Mouse (Mus musculus): ENCODE data around the gene Snta1.

Gene Snta1

GRCm38 (mm10) chr2:154407063-154407642, 746 bp downstream of the Snta1 start:
- H3K27me3 ChIP-seq (ENCODE audit: control insufficient read depth, insufficient read depth, low read length, poor library complexity, severe bottlenecking): no peaks in the 10 kb centered on the region
- H3K36me3 ChIP-seq (ENCODE audit: control insufficient read depth, insufficient read depth, low read length, poor library complexity, severe bottlenecking): no peaks in the 10 kb centered on the region
- DNase-seq (ENCODE audit: low read depth, low spot score): no peak

- H3K36me3 ChIP-seq (ENCODE audit: control insufficient read depth, insufficient read depth, low read length, poor library complexity, severe bottlenecking): no peaks in the 10 kb centered on the region
- DNase-seq (ENCODE audit: low read depth, low spot score): no peak
- H3K27me3 ChIP-seq (ENCODE audit: control insufficient read depth, insufficient read depth, low read length, poor library complexity, severe bottlenecking): no peaks in the 10 kb centered on the region
Measured at GRCm38 (mm10) chr2:154405447-154405994, 2.4 kb downstream of the Snta1 start.

- Histone ChIP-seq H3K27me3 (ENCODE audit: control insufficient read depth, insufficient read depth, low read length, poor library complexity, severe bottlenecking) (no peaks in the 10 kb centered on the region), H3K36me3 (ENCODE audit: control insufficient read depth, insufficient read depth, low read length, poor library complexity, severe bottlenecking) (no peaks in the 10 kb centered on the region)
- no peak for DNase-seq (ENCODE audit: low read depth, low spot score)
Measured at GRCm38 (mm10) chr2:154402811-154403210, 5.1 kb downstream of the Snta1 start.

GRCm38 (mm10) chr2:154401976-154402375, 5.9 kb downstream of the Snta1 start:
- no peaks in the 10 kb centered on the region for H3K36me3 ChIP-seq (ENCODE audit: control insufficient read depth, insufficient read depth, low read length, poor library complexity, severe bottlenecking)
- no peak for DNase-seq (ENCODE audit: low read depth, low spot score)
- no peaks in the 10 kb centered on the region for H3K27me3 ChIP-seq (ENCODE audit: control insufficient read depth, insufficient read depth, low read length, poor library complexity, severe bottlenecking)

GRCm38 (mm10) chr2:154399325-154399724, 8.6 kb downstream of the Snta1 start:
- Histone ChIP-seq H3K27me3 (ENCODE audit: control insufficient read depth, insufficient read depth, low read length, poor library complexity, severe bottlenecking) (no peaks in the 10 kb centered on the region), H3K36me3 (ENCODE audit: control insufficient read depth, insufficient read depth, low read length, poor library complexity, severe bottlenecking) (no peaks in the 10 kb centered on the region)
- no peak for DNase-seq (ENCODE audit: low read depth, low spot score)

GRCm38 (mm10) chr2:154398267-154398666, 9.6 kb downstream of the Snta1 start:
- no peaks in the 10 kb centered on the region for H3K36me3 ChIP-seq (ENCODE audit: control insufficient read depth, insufficient read depth, low read length, poor library complexity, severe bottlenecking)
- H3K27me3 ChIP-seq (ENCODE audit: control insufficient read depth, insufficient read depth, low read length, poor library complexity, severe bottlenecking): no peaks in the 10 kb centered on the region
- DNase-seq (ENCODE audit: low read depth, low spot score): no peak

DNA sequence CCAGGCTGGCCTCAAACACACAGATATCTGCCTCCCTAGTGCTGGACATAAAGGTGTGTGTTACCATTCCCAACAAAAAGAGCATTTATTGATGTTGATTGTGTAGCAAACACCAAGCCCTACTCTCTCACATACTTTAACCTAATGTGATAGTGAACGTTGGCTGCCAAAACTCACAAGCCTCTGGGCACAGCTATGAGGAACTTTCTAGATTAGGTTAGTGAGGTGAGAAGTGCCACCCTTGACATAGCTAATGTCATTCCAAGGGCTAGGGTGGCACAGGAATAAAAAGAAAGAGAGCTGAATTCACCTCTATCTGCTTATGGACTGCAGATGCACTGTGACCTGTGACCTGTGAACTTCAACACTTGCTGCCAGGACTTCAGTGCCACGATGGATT, 11.4 kb downstream of the Snta1 start:
- no peak for DNase-seq (ENCODE audit: low read depth, low spot score)
- H3K36me3 ChIP-seq (ENCODE audit: control insufficient read depth, insufficient read depth, low read length, poor library complexity, severe bottlenecking): no peaks in the 10 kb centered on the region
- no peaks in the 10 kb centered on the region for H3K27me3 ChIP-seq (ENCODE audit: control insufficient read depth, insufficient read depth, low read length, poor library complexity, severe bottlenecking)

- no peak for DNase-seq (ENCODE audit: low read depth, low spot score)
- Histone ChIP-seq H3K27me3 (ENCODE audit: control insufficient read depth, insufficient read depth, low read length, poor library complexity, severe bottlenecking) (no peaks in the 10 kb centered on the region), H3K36me3 (ENCODE audit: control insufficient read depth, insufficient read depth, low read length, poor library complexity, severe bottlenecking) (no peaks in the 10 kb centered on the region)
Measured at GRCm38 (mm10) chr2:154394602-154395001, 13.3 kb downstream of the Snta1 start.

DNA sequence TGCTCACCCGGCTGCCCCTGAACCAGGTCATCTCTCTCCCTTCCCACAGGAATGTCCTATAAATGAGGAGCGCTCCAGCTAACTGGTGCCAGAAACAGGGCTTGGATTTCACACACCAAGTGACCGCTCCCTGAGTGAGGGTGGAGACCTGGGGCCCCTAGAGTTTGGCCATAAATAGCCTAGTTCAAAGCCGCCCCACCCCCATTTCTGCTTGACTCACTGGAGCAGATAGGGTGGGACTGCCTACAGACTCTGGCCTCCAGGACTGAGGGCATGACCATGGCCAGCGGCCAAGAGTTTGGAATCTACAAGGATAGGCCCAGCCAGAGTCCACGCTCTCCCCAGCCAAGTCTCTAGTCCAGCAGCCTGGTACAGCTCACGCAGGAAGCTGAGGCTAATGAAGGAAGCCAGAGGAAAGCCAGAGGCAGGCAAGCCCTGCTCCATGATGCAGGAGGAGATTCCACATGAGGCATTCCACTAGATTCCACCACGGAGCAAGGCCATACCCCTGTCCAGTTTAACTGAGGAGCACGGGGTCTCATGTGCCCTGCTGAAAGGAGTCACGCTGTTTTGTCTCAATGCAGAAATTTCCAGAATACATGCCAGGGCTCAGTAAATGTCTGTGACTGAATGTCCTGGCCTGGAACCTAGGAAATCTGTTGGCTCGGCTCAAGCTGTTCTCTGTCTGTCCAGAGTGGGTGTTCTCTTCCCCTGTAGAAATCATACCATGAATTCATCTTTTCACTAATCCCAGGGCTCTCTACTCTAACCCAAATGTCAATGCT, 17.5 kb downstream of the Snta1 start:
- no peak for DNase-seq (ENCODE audit: low read depth, low spot score)
- H3K27me3 ChIP-seq (ENCODE audit: control insufficient read depth, insufficient read depth, low read length, poor library complexity, severe bottlenecking): no peaks in the 10 kb centered on the region
- no peaks in the 10 kb centered on the region for H3K36me3 ChIP-seq (ENCODE audit: control insufficient read depth, insufficient read depth, low read length, poor library complexity, severe bottlenecking)

- no peak for DNase-seq (ENCODE audit: low read depth, low spot score)
- Histone ChIP-seq H3K27me3 (ENCODE audit: control insufficient read depth, insufficient read depth, low read length, poor library complexity, severe bottlenecking) (no peaks in the 10 kb centered on the region), H3K36me3 (ENCODE audit: control insufficient read depth, insufficient read depth, low read length, poor library complexity, severe bottlenecking) (no peaks in the 10 kb centered on the region)
Measured at GRCm38 (mm10) chr2:154379103-154379502, 28.8 kb downstream of the Snta1 start.

- Histone ChIP-seq H3K36me3 (ENCODE audit: control insufficient read depth, insufficient read depth, low read length, poor library complexity, severe bottlenecking) (no peaks in the 10 kb centered on the region), H3K27me3 (ENCODE audit: control insufficient read depth, insufficient read depth, low read length, poor library complexity, severe bottlenecking) (no peaks in the 10 kb centered on the region)
- DNase-seq (ENCODE audit: low read depth, low spot score): no peak
Measured at GRCm38 (mm10) chr2:154374807-154375601, 32.9 kb downstream of the Snta1 start.

GRCm38 (mm10) chr2:154373961-154374632, 33.8 kb downstream of the Snta1 start:
- Histone ChIP-seq H3K36me3 (ENCODE audit: control insufficient read depth, insufficient read depth, low read length, poor library complexity, severe bottlenecking) (no peaks in the 10 kb centered on the region), H3K27me3 (ENCODE audit: control insufficient read depth, insufficient read depth, low read length, poor library complexity, severe bottlenecking) (no peaks in the 10 kb centered on the region)
- DNase-seq (ENCODE audit: low read depth, low spot score): peak; percentile 77

DNA sequence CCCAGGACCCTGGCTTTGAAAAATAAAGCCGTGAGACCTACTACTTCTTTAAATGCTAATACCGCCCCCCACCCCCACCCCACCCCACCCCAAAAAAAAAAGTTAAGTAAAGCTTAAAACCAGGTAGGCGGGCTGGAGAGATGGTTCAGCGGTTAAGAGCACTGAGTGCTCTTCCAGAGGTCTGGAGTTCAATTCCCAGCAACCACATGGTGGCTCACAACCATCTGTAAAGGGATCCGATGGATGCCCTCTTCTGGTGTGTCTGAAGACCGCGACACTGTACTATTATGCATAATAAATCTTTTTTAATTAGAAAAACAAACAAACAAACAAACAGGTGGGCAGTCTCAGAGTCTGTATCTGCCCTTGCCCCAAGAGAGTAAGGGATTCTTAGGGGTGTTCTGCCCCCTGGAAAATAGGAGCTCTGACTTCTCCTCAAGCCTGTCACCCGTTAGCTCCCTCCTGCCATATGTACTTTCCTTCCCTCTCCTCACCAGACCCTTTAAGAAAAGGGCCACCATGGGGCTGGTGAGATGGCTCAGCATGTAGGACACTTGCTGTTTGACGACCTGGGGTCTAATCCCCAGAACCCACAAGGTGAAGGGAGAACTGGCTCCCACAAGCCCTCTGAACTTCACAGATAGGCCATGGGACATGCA, 34.9 kb downstream of the Snta1 start, which contains the start of gene Cdk5rap1:
TSS of gene Cdk5rap1 (minus strand) at position 169 of the 659 bp plus-strand sequence.
- no peak for DNase-seq (ENCODE audit: low read depth, low spot score)
- no peaks in the 10 kb centered on the region for H3K36me3 ChIP-seq (ENCODE audit: control insufficient read depth, insufficient read depth, low read length, poor library complexity, severe bottlenecking)
- no peaks in the 10 kb centered on the region for H3K27me3 ChIP-seq (ENCODE audit: control insufficient read depth, insufficient read depth, low read length, poor library complexity, severe bottlenecking)

Measured in splenic B cell, adult 2 months (primary cell).